ENCODE assay signal across 12 mouse cellular contexts in the genomic region with DNA sequence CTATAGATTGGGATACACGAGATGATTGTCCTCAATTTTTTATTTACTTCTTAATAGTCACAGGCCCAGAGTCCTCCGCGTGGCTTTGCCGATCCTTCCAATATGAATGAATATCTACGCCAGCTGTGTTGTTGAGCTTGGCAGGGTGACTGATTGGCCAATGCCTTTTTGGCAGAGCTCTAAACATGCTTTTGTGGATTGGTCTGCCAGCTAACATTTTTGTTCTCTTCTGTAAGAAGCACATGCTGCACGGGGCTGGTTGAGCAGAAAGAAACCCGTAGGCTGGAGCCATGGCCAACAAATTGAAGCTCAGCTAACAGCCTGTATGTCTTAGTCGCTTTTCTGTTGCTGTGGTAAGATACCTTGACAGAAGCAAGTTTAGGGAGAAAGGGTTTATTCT. TPM values are rescaled to one million over a fixed set of nuclear protein-coding genes. Genes with fewer than 3 reads are reported as not detected.
A peak's percentile ranks its signal among the peaks of the same experiment; 100 is the strongest.
DNase-seq lines count a peak whose midpoint lies in the region; ATAC-seq lines count a peak whose summit lies in the region.
"Had no signal": no experiment of that assay in that cellular context is flagged by ENCODE, and none has a peak within 500 bp of the region (broad histone marks: within the 10 kb centered on the region; RNA-seq: fewer than 3 reads in every experiment).

No protein-coding gene starts in this region.

- H3K27ac ChIP-seq in forebrain, embryonic 16.5 days (ENCODE audit: low read length) = no peak overlapping the region
- H3K27ac ChIP-seq in forebrain, embryonic 13.5 days = no peak overlapping the region
- no peak overlapping the region for H3K27ac ChIP-seq in kidney, embryonic 15.5 days
- H3K27ac ChIP-seq: hindbrain, embryonic 10.5 days had no signal

- no peak overlapping the region for H3K4me3 ChIP-seq in forebrain, embryonic 16.5 days (replicated peaks; ENCODE audit: low read length)
- no peak overlapping the region for H3K4me3 ChIP-seq in forebrain, embryonic 13.5 days
- H3K4me3 ChIP-seq in kidney, embryonic 15.5 days (replicated peaks) = no peak overlapping the region
- H3K4me3 ChIP-seq: hindbrain, embryonic 10.5 days; myocyte had no signal

- peak; percentile 26; the same call in 1 of the 2 replicates for ATAC-seq in forebrain, embryonic 16.5 days
- ATAC-seq in forebrain, embryonic 13.5 days = no peak
- ATAC-seq in kidney, embryonic 15.5 days (replicated peaks; ENCODE audit: low FRiP score) = no peak

- no peaks in the 10 kb centered on the region for H3K36me3 ChIP-seq in forebrain, embryonic 16.5 days (ENCODE audit: control insufficient read depth, insufficient read depth)
- H3K36me3 ChIP-seq in forebrain, embryonic 13.5 days (ENCODE audit: poor library complexity, severe bottlenecking) = no peaks in the 10 kb centered on the region
- no peaks in the 10 kb centered on the region for H3K36me3 ChIP-seq in kidney, embryonic 15.5 days
- H3K36me3 ChIP-seq: hindbrain, embryonic 10.5 days had no signal

- H3K4me1 ChIP-seq in forebrain, embryonic 16.5 days (replicated peaks; ENCODE audit: control insufficient read depth, insufficient read depth, low read length) = no peaks in the 10 kb centered on the region
- no peaks in the 10 kb centered on the region for H3K4me1 ChIP-seq in forebrain, embryonic 13.5 days
- no peaks in the 10 kb centered on the region for H3K4me1 ChIP-seq in kidney, embryonic 15.5 days
- H3K4me1 ChIP-seq: hindbrain, embryonic 10.5 days had no signal

- H3K9ac ChIP-seq in forebrain, embryonic 16.5 days (replicated peaks; ENCODE audit: low read depth, low read length) = no peak overlapping the region
- no peak overlapping the region for H3K9ac ChIP-seq in forebrain, embryonic 13.5 days
- no peak overlapping the region for H3K9ac ChIP-seq in kidney, embryonic 15.5 days

- no peaks in the 10 kb centered on the region for H3K9me3 ChIP-seq in forebrain, embryonic 16.5 days (ENCODE audit: control insufficient read depth, low read length)
- no peaks in the 10 kb centered on the region; the same call in 1 of the 2 replicates for H3K9me3 ChIP-seq in forebrain, embryonic 13.5 days (replicated peaks)
- H3K9me3 ChIP-seq in kidney, embryonic 15.5 days (replicated peaks) = no peaks in the 10 kb centered on the region
- H3K9me3 ChIP-seq: hindbrain, embryonic 10.5 days had no signal

- 70% methylated on average over 8 of the region's 8 CpGs for WGBS in forebrain, embryonic 16.5 days
- 89% methylated on average over 8 of the region's 8 CpGs for WGBS in forebrain, embryonic 13.5 days
- 89% methylated on average over 8 of the region's 8 CpGs for WGBS in kidney, embryonic 15.5 days

- H3K4me2 ChIP-seq in forebrain, embryonic 16.5 days (ENCODE audit: low read length) = no peak overlapping the region
- H3K4me2 ChIP-seq in forebrain, embryonic 13.5 days = no peak overlapping the region
- H3K4me2 ChIP-seq in kidney, embryonic 15.5 days = no peak overlapping the region

- peak; percentile 48 for DNase-seq in NIH3T3 (ENCODE audit: low read depth)
- peak; percentile 60 for DNase-seq in gastrocnemius, adult 18-20 months (ENCODE audit: low spot score)
- DNase-seq in heart, postnatal 25 days (ENCODE audit: low spot score) = peak; percentile 46
- DNase-seq in layer of hippocampus, adult 18-20 months (ENCODE audit: low spot score in 2 of 2) = no peak
- DNase-seq in c-Kit-positive CD71-positive TER-119-positive erythroid progenitor cells, embryonic 14.5 days (ENCODE audit: low spot score) = no peak
- DNase-seq: cerebellum, adult 18-20 months; kidney, postnatal 25 days had no signal

- intact Hi-C loops in heart, postnatal 25 days (cut with DNase I) = no loop called here

- H3K27me3 ChIP-seq in forebrain, embryonic 16.5 days (replicated peaks; ENCODE audit: control insufficient read depth, insufficient read depth, low read length) = no peaks in the 10 kb centered on the region
- H3K27me3 ChIP-seq in forebrain, embryonic 13.5 days = no peaks in the 10 kb centered on the region
- H3K27me3 ChIP-seq in kidney, embryonic 15.5 days = no peaks in the 10 kb centered on the region

RNA-seq across cellular contexts. Expression of a gene that starts 20.2 kb away (rescaled TPM):
- 227 and 233 TPM in 2 replicates for polyA plus RNA-seq in forebrain, embryonic 16.5 days (2015; fragmentation: Nextera tagmentation; extraction: Ambion mirVana)
- 256 and 258 TPM in 2 replicates for polyA plus RNA-seq in forebrain, embryonic 13.5 days (2015; fragmentation: Nextera tagmentation; extraction: Ambion mirVana)
- 100 to 1,000 TPM; 472 to 526 TPM for total RNA-seq in gastrocnemius, adult 18-20 months (2021)
- total RNA-seq in heart, postnatal 25 days (2021) = 1,000 to 10,000 TPM; 1,260 to 1,275 TPM
- total RNA-seq in layer of hippocampus, adult 18-20 months (2021) = 100 to 1,000 TPM; 152 to 156 TPM
- polyA plus RNA-seq in kidney, embryonic 15.5 days (2015; fragmentation: Nextera tagmentation; extraction: Ambion mirVana) = 269 and 295 TPM in 2 replicates

Comparison
In these comparisons a context has a peak if more than half of its experiments do, and no peak if none do; other contexts are left out.
1. DNase-seq: peak in NIH3T3 (single experiment), gastrocnemius, adult 18-20 months (single experiment) and heart, postnatal 25 days (single experiment); none in layer of hippocampus, adult 18-20 months (0 of 2) and c-Kit-positive CD71-positive TER-119-positive erythroid progenitor cells, embryonic 14.5 days (single experiment).